Mouse (Mus musculus) brain, embryonic 14.5 days (tissue): ENCODE results near the gene Ccdc184. TPM values are rescaled to one million over a fixed set of nuclear protein-coding genes. Genes with fewer than 3 reads are reported as not detected.

ENCODE experiments used
- DNase-seq: peaks from one replicate; pipeline ENCODE4 v3.0.0-alpha.2; 2011; ENCODE audit warnings: low read depth
- CTCF ChIP-seq: fragments of 200-500 bp; IDR thresholded peaks from 2 replicates; pipeline ENCODE4 v1.5.1; 2012; ENCODE audit warnings: inconsistent platforms, mild to moderate bottlenecking, moderate library complexity, borderline replicate concordance; ENCODE audit not compliant: insufficient read depth, insufficient read length; ENCODE audit errors: extremely low read depth
- POLR2A ChIP-seq: fragments of 200-500 bp; IDR thresholded peaks from 2 replicates; pipeline ENCODE4 v1.6.1; 2012; ENCODE audit warnings: mild to moderate bottlenecking, inconsistent platforms, borderline replicate concordance; ENCODE audit not compliant: poor library complexity, insufficient read depth, insufficient read length, severe bottlenecking; ENCODE audit errors: extremely low read depth
- polyA plus RNA-seq: library from polyadenylated mRNA; depleted of rRNA; stranded (reverse); fragments of >200 nt; gene quantifications from 2 replicates; pipeline ENCODE4 v1.2.3, GENCODE M21; 2012

The Ccdc184 gene
- polyA plus RNA-seq, 1 experiment: 59.2 TPM

DNA sequence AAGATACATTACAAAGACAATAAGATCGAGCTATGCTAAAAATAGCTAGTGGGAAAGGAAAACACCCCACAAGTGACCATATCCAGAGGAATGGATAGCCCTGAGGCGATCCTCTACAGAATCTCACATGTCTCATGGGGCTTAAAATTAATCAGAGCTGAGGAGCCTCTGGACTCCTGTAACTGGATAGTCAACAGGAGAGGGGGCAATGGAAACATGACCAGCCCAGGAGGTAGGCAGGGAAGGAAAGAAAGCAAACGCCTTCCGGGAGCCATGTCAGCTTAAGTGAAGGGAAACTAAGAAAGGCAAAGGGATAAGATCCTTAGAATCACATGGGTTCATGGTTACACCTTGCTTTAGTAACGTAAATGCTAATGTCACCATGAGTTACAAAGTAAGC, 26.1 kb upstream of the Ccdc184 start:
- no peak for DNase-seq
- no peak for TF ChIP-seq CTCF

GRCm38 (mm10) chr15:98142515-98142914, 24.4 kb upstream of the Ccdc184 start:
- TF ChIP-seq POLR2A: no peak
- no peak for TF ChIP-seq CTCF
- DNase-seq: no peak

GRCm38 (mm10) chr15:98144861-98145507, 22.0 kb upstream of the Ccdc184 start:
- TF ChIP-seq POLR2A (no peak), CTCF (no peak)
- DNase-seq: peak; percentile 19

DNA sequence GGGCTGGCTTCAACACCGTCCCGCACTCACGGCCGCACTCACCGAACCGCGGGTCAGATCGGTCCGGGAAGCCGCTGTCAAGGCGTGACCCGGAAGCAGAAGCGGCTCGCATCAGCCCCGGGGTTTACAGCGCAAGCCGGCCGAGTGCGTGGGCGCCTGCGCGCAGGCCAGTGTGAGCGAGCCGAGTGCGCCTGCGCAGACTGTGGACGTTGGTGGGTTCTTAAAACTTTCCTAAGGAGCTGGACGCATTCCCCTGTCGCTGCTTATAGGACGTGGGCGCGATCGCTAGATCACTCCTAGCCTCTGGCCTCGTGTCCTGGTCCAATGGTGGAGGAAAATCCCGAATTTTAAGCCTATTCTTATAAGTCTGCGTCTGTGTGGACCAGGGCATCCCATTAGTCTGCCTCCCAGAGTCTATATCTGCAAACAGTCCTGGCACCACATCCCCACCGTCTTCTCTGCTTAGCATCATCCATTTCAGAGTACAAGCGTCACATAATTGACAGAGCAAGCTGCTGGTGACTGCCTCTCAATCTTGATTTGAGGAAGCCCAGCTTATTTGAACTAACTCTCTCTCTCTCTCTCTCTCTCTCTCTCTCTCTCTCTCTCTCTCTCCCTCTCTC, 21.3 kb upstream of the Ccdc184 start:
- peak; percentile 63; the same call in 1 of the 2 replicates for TF ChIP-seq POLR2A
- no peak for TF ChIP-seq CTCF
- peak; percentile 98 for DNase-seq

DNA sequence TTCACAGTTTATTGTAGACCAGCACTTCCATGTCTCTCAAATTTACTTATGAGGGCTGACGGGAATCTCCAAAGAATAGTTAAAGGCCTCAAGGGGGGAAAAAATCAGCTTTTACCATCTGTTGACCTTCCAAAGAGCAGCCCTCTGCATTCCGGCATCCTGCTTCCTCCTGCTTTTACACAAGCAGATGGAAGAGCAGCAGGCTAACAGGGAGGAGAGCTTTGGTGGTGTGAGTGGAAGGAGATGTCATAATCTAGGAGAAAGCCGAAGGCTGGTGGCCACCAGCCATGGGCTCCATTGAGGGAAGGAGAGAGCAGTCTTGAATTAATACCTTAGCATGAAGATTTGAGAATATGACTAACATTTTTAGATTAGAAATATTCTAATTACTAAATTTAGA, 18.6 kb upstream of the Ccdc184 start:
- no peak for DNase-seq
- no peak for TF ChIP-seq CTCF
- TF ChIP-seq POLR2A: no peak

- TF ChIP-seq POLR2A (no peak), CTCF (no peak)
- no peak for DNase-seq
These were observed 17.8 kb upstream of the Ccdc184 start for GRCm38 (mm10) chr15:98149166-98149602.

GRCm38 (mm10) chr15:98152916-98153315, 14.0 kb upstream of the Ccdc184 start:
- TF ChIP-seq POLR2A (no peak), CTCF (no peak)
- peak; percentile 26 for DNase-seq

DNA sequence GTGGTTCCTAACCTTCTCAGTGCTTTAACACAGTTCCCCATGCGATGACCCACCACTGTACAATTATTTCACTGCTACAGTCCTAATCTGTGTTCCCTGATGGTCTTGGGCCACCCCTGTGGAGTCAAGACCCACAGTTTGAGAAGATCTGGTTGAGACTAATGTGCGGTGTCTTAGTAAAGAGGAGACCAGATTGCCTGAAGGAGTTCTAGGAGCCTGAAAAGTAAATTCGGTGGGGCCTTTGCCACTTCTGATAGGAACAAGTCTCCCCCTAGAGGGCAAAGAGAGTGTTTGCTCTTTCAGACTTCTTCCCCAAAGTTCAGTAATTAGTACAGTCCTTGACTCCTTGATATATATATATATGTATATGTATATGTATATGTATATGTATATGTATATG, 13.3 kb upstream of the Ccdc184 start:
- TF ChIP-seq POLR2A (no peak), CTCF (peak; percentile 64)
- peak; percentile 74 for DNase-seq

DNA sequence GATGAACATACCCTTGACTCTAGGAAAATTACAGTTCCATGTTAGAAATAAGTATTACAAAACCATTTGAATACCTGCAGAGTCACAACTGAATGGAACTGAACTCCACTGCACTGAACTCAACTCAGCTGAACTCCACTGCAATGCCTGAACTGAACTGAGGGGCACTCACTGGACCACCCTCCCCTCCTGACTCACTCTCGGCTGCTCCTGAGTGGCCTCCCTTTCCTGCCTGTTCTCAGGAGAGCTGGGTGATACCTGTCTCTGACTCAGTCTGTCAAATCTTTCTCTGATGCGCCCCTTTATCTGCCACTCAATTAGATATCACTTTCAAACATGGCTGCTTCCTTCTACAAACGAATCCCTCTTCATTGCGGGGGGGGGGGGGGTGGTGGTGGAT, 12.8 kb upstream of the Ccdc184 start:
- DNase-seq: no peak
- no peak for TF ChIP-seq CTCF
- no peak for TF ChIP-seq POLR2A

DNA sequence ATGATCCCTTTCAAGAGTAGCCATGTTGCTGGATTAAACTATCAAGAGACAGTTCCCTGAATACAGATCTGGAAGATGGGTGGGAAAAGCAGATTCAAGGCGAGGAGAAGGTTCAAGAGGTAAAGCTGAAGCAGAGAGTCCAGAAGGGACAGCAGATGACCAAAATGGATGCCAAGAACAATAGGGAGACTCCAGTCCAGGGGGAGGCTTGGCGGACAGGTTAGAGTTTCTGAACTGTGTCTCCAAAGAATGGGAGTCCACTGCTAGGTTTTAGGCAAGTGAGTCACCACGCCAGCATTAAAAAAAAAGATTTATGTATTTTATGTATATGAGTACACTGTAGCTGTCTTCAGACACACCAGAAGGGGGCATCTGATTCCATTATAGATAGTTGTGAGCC, 12.3 kb upstream of the Ccdc184 start:
- DNase-seq: no peak
- no peak for TF ChIP-seq POLR2A
- TF ChIP-seq CTCF: no peak

DNA sequence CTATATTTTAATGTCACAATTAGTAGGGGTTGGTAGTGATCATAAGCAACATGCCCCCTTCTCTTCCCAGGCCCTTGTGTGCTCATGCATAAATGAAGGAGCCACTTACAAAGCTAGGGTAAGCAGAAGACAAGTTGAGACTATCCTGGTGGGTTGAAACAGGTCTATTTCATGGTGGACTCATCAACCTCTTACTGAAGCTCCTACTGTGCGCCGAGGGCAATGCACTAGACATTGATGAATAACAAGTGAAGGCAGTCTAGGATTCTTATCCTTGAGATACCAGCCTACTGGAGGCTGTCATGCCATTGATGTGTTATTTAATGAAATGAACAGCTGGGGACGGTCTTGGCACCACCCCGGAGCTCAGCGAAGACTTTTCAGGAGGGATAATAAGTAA, 11.7 kb upstream of the Ccdc184 start:
- no peak for TF ChIP-seq CTCF
- TF ChIP-seq POLR2A: no peak
- DNase-seq: no peak

GRCm38 (mm10) chr15:98155944-98156343, 11.0 kb upstream of the Ccdc184 start:
- DNase-seq: no peak
- TF ChIP-seq CTCF (no peak), POLR2A (no peak)
